Mouse (Mus musculus): ENCODE data around the gene Vwc2l.

Vwc2l gene

DNA sequence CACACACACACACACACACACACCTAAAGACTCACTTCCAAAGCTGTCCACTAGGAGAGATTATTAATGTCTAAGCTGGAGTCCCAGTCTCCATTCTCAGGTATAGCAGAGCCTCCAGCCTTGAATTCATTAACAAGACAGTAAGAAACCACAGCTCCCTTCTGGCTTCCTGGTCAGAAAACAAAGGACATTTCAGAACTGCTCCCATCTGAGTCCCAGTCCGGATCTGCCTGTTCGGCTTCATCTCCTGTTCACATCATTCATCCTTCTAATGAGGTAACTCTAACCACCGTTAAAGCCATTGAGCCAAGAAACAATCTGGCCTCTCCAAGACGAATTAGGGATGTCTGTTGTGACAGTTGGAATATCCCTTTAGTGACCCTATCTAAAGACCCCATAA, 185.7 kb downstream of the Vwc2l start:
- no peak for DNase-seq (ENCODE audit: extremely low spot score)

DNA sequence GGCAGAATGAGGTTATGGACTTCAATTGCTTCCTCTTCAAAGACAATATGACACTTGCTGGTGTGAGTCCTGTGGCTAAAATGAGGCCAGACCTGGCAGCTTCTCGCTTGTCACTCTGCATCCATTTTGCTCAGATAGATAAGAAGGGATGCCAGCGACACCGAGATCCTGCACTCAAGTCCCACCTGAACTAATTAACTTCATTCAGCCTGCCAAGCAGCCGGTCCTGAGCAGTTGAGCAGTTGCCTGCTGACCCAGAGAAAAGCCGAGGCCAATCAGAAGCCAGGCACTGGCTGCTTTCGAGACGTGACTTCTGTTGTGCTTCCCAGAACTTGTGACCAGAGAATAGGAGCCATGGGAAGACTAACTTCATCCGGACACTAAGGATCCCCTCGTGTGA, 187.6 kb downstream of the Vwc2l start:
- DNase-seq (ENCODE audit: extremely low spot score) = no peak

DNA sequence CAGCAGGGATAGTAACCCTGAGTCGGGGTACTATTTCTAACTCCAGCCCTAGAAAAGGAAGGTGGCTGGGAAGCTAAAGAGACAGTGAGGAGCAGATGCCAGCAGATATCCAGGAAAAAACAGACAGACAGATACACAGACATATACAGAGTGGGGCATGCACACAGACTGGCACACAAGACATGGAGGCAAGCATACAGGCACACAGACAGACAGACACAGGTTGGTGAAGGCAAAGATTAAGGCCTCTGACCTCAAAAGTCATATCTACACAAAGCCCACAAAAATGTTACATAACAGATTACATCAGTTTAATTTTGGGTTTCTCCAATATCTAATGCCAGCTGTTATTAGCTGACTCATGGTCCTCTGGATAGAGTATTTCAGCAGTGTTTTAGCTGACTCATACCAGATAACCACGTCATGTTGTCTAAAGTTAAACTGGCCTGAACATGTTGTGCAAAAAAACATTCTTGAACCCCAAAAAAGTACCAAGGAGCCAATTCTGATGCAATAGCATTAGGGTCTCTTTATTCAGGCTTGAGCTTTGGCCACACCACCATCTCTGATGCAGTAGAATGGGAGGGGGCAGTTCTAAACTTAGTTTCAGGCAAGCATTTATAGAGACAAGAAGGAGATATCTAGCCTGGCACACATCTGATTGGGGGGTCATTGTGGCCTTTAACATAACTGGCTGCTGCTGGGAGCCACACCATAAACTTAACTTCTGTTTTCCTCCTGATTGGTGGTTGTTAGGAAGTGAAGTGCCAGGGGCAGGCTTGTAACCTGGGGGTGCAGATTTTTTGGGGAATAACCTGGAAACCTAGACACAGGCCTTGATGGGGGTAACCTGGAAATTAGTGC, 192.9 kb downstream of the Vwc2l start:
- DNase-seq (ENCODE audit: extremely low spot score) = no peak

DNA sequence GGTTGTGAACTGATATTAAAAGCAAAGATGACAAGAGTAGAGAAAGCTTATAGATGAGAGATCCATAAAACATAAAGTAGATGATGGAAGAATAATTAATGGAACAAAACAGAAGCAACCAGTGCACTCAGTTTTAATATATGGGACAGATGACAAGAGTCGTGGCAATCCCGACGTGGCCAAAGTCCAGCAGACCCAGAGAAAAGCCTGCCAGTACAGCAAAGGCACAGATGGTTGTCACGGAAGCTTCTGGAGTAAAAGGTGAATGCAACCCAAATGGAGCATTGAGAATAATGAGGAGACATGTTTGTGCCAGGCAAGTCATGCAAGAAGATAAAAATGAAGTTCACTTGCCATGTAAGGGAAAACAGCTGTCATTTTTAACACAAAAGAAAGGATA, 207.5 kb downstream of the Vwc2l start:
- no peak for DNase-seq (ENCODE audit: extremely low spot score)
